Mouse (Mus musculus) frontal cortex, postnatal 36 days (tissue): ENCODE measurements around the gene BC049715.
A peak's percentile ranks its signal among the peaks of the same experiment; 100 is the strongest.
"Not testable (repeated sequence)": the region's sequence is repeated elsewhere in the genome, so short reads cannot be mapped to it uniquely, and the experiment has no call there.

Experiments used
- DNase-seq, 2 experiments: peaks; one replicate each; pipeline ENCODE4 v3.0.0; 2022; ENCODE audit warnings: low spot score in 2 of 2

Gene BC049715

DNA sequence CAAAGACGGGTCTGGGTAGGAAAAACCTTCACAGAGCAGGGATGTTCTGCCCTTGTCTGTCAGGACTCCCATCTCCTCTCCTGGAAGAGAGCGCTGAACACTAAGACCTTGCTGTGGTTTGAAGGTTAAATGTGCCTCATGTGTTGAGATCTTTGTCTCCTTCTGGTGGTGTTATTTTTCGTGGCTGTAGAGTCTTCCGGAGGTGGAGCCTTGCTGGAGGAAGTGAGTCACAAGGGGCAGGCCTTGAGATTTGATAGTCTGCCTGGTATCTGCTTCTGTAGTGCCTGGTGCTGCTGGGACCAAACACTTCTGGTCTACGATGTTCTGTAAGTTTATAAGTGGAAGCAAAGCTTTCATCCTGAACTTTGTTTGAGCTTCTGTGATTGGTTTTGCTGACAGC lies 21.5 kb downstream of the BC049715 start:
- DNase-seq, result no peak

DNA sequence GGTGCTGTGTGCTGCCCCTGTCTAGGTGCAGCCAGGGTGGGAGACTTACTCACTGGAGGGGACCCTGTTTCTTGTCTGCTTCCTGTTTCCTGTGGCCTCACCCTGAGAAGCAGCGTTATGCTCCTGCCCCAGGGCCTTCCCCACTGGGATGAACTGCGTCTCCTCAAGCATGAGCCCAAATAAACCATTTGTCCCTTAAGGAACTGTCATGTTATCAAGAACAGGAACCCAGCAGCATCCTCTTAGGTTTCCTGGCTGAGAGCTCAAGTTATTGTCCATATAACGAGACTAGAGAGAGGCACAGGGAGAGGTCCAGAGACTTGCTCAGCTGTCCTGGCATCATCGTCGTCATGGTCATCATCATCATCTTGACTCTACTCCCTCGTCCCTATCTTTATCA lies 22.8 kb downstream of the BC049715 start:
- no peak for DNase-seq

DNA sequence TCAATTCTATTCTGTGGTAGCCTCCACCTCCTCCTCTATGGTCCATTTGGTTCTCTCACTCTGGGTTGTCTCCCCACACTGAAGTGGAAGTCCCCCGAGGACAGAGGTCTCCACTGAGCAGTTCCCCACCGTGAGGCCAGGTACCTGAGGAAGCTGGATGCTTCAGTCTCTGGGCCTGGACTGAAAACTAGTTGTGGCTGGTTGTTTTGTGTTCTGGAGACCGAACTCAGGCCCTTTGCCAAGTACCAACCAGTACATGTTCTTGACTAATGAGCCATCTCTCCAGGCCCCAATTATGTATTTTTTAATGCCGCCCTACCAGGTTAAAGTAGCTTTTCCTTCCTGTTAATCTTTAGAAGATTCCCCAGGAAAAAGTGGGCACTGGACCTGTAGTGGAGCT lies 24.9 kb downstream of the BC049715 start:
- DNase-seq, result no peak

DNA sequence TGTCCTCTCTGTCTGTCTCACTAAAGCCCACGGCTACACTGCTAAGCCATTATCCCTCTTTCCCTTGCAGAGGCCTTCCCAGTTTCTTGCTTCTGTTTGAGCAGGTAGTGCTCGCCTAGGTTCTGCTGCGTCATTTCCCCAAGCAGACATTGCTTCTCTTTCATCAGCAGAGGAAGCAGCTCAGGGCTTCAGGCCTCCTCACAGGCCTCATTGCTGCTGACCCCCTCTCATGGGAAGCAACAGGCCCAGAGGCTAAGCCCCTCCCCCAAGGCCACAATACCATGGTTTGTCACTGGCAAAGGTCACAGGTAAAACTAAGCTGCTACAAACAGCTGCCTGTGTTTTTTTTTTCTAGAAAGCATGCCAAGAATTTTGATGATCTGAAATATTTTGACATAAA lies 25.3 kb downstream of the BC049715 start:
- no peak for DNase-seq

DNA sequence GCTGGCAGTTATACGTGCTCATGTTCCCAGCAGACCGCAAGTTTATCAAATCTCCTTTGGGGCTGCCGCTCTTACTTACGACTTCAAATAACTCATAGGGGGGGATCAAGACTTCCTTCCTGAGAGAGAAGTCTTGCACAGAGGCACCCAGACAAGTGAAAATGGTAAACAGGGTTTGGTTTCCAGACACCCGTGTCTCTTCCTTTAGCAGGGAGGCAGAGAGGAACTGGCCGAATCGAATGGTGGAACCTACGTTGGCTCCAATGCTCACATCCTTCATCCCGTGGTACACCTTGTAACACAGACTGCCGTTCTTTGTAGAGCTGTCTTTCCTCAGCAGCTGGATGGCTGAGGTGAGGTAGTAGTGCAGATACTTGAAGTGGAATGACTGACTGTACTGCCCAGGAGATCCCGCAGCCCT lies 26.9 kb downstream of the BC049715 start:
- no peak for DNase-seq

DNA sequence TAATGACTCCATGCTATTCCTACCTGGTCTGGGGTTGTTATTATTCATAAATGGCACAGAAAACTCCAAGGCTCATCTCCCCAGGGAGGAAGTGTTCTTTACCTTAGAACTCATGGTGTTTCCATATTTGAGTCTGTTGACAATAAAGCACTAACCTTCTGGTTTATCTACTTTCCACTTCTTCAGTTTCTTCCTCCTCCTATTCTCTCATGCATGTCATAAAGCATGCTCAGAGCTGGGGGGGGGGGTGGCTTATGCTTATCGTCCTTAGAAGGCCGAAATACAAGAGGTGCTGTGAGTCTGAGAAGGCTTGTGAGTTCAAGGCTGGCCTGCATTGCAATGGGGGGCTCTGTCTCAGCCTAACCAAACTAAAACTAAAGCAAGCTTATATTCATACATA lies 27.8 kb downstream of the BC049715 start:
- DNase-seq, result no peak

DNA sequence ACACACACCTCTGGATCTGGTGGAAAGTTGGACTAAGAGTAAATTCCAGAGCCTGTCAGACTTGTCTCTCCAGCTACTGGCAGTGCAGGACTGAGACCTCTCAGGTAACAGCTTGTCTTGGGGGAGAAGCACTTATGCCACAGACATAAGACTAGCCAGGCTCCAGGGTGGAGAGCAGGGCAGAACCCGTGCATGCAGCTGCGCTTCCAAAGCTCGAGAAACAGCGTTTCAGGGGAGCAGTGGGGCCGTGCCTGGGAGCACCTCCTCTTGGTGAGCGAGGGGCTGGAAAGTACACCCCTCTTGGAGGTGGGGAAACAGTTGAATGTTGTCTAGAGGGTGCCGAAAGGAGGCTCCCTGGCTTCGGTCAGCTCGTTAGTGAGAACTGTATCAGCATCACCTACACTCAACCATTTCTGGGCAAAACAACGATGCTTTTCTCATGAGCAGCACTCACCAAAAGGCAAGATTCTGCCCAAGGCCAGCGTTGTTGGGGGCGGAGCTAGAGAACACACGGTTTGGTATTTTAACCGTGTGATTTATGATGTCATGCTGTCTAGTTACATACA lies 28.7 kb downstream of the BC049715 start:
- no peak for DNase-seq

DNA sequence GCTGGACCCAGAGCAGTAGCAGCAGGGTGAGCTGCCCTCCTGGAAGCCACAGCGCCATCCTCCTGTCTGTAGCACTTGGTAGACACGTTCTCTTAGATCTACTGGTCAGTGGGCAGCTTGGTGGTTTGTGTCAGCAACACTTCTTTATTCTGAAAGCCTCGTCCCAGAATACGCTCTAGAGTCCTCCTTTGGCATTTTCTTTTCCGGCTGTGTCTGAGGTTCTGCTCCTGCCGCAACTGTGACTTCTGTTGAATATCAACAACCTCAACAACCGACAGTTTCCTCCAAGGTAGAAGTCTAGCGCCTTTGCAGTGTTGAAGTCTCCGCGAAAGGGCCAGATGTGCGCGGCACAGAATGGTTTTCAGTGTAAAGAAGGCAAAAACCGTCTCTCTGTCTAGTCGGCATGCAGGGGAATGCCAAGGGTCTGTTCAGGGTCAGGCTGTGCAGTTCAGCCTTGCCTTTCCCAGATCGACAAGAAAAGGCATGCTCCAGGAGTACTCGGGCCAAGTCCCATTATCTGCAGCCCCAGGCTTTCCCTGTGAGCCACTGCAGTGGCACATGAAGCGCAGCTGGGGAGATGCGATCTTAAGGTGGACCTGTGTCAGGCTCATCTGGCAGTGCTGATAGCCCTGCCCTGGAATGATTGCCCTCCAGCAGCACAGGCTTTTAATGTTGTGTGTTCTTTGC lies 29.9 kb downstream of the BC049715 start, which contains the start of gene Art4:
Gene Art4, minus strand, starts transcription at position 548 of the 687 bp plus-strand sequence.
- DNase-seq, result no peak

DNA sequence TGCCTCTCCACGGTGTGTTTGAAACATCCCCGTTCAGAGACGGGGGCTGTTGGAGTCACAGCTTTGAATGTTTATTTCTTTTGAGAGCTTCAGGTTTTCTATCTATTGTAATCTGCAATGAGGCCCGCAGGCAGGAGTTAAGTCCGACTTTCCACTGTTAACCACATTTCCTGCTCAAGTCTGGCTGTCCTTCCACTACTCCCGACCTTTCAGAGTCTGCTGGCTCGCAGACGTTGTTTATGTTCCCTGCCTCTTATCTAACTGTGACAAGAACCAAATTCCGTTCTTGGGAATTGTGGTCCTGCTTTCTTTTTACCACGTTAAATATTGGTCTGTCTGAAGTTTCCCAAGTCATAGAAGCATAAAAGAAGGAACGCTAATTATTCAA lies 30.4 kb downstream of the BC049715 start:
- no peak for DNase-seq

DNA sequence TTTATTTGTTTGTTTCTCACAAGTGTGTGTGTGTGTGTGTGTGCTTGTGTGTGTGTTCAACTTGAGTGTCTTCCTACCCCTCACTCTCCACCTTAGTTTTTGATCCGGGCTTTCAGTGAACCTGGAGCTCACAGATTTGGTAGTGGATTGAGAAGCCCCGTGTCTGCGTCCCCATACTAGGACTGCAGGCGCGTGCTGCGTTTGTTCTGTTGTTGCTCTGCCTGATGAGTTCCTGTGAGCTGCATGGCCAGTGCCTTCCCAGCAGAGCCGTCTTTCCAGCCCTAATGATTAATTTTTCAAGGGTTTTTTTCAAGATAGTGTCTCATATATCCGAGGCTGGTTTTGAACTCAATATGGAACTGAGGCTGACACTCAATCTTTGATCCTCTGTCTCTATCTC lies 31.0 kb downstream of the BC049715 start:
- no peak for DNase-seq

DNA sequence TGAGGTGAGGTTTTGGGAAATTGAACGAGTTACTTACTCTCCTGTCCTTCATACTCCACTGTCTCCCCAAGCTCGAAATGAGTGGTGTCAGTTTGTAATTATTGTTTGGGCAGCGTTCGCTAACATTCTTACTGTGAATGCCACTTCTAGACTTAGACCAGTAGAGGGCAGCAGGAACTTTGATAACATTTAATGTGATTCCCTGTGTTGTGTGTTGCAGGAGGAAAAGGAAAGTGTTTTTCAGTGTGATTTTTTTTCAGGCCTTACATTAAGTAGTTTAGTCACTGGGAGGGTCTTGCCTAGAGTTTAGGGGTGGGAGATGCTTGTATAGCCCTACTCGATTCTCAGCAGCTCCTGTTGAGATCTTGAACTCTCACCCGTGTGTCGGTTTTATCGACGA lies 33.6 kb downstream of the BC049715 start:
- DNase-seq, result peak in 1 of 2 experiments; percentile 41

DNA sequence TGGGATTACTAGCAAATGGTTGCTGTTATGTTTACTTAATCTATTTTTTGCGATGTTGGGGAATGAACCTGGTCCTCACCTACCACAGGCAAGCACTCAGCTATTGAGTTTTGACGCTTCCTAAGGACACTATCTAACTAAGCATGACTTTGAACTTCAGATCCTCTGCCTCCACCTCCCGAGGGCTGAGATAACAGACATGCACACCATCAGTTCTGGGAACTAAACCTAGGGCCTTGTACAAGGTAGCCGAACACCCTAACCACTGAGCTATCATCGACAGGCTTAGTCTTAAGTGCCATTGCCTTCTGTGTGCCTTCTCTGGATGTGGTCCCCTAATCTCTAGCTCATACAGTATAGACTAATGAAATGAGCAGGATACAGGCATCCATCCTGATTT lies 37.9 kb downstream of the BC049715 start:
- no peak for DNase-seq

DNA sequence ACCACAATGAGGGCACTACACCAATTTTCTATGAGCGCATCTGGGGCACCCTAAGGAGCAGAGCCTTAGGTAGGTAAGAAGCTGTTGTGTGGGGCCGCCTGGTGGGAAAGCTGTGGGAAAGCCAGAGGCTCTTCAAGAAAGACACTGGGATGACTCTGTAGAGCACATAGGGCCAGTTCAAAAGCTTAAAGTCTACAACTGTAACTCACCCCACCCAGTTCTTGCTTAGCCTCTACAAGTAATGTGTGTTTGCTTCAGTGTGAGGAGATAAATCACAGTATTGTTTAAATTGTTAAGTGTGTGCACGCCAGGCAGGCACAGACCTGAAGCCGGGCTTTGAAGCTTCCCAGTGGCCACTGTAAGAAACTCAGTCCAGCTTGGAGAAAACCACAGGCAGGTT lies 38.7 kb downstream of the BC049715 start:
- no peak for DNase-seq

DNA sequence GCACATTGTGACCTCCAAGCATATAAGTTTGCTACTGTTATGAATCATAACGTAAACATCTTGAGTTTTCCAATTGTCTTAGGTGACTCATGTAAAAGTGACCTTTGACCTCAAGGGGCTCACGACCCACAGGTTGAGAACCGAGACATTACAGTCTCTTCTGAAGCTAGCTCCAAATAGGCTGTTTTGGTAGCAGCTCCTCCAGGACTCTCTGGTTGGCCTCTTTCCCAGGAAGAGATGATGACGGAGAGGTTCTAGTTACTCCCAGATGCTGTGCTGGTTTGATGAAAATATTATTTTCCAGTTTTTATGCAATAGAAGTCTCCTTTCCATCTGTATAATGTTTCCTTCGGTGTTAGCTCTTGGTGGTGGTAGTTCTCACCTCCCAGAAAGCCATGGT lies 41.5 kb downstream of the BC049715 start:
- no peak for DNase-seq

DNA sequence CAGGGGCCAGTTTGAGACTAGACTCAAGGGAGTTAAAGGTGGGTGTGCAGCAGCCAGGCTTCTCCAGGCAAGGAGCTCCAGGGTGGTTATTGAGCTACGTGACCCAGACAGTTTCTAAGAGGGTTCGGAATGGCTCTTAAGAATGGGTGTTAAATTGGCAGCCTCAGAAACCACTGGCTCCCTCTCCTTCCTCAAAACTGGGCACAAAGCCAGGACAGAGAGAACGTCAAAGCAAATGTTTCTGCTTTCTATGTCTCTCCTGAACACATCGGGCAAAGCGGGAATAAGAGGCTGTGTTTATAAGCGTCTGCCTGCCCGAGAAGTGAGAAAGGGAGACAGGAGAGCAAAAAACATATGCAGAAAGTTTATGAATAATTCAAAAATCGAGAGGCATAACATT lies 47.2 kb downstream of the BC049715 start:
- DNase-seq, result peak; percentile 24 to 33

DNA sequence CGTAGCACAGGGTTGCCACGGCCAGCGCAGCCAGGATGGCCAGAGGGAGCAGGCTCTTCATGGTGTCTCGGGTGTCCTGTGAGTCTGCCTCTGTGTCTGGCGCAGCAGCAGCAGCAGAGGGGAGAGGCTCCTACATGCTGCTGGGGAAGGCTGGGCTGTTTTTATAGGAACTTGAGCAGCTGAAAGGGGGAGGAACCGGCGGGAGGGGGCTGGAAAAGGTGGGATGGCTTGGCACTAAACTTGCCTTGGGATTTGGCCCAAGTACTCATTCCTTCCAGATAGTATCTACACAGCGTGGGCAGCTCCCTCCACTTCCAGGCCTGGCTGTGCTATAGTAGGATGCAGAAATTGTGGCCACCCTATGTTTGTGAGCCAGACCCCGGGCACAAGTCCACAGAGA lies 48.2 kb downstream of the BC049715 start, which contains the start of gene Mgp:
Gene Mgp, minus strand, starts transcription at position 154 of the 400 bp plus-strand sequence.
- peak; percentile 61 to 69 for DNase-seq

DNA sequence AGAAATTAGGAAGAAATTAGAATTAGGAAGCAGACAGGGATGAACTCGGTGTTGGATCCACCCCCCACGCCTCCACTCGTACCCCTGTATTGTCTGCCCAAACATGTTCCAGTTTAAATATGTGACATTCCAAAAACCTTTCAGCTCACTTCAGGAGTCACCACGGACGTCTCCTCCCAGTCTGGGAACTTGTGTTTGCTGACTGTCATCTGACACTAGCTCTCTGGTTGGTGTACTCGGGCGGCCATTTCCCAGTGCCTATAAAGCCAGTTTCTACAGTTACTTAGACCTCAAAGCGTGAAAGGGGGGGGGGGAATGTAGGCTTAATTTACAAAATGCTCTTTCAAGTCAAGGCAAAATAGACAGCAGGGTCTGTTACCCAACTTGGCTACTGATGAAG lies 54.3 kb downstream of the BC049715 start:
- no peak for DNase-seq

DNA sequence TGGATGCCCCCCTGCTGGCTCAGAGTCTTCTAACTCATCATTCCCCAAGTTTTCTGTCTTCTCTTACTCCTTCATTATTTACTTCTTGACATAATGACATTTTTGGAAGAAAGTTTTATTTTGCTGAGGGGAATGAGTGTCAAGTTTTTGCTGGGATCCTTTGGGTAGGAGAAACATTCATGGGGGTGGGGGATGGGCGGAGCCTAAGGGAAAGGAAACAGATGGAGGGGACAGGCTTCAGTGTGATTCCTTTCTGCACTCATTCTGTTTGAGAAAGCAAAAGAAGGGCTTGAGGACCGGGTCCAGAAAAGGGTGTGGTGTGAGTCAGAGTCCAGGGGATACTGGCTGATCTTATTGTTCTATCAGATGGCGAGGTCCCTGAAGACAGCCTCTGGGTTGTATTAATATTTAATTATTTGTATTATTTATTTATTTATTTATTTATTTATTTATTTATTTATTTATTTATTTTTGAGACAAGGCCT lies 56.0 kb downstream of the BC049715 start:
- DNase-seq, result no peak

DNA sequence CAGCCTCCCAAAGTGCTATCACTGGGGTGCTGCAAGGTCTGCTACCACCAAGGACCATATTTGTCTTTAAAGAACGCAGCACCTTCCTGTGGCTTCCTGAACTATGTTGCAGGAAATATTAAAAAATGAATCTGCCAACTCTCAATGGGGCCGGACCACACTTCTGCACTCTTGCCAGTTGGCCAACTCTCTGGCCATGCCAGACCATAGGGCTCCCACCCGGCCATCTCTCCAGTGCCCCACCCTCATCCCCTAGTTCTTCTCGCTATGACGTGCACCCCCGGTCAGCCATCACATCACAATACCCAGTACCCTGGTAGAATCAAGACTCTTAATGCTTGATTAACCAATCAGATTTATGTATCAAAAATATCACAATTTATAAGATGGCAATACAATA lies 56.5 kb downstream of the BC049715 start:
- DNase-seq, result no peak

DNA sequence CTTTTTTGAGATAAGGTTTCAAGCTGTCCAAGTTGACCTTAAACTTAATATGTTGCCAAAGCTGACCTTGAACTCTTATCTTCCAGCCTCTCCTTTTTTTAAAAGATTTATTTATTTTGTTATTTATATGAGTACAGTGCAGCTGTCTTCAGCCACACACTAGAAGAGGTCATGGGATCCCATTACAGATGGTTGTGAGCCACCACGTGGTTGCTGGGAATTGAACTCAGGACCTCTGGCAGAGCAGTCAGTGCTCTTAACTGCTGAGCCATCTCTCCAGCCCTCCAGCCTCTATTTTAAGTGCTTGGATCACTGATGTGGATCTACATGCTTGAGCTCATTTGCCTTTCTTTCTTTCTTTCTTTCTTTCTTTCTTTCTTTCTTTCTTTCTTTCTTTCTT lies 57.3 kb downstream of the BC049715 start:
- not testable (repeated sequence) for DNase-seq

DNA sequence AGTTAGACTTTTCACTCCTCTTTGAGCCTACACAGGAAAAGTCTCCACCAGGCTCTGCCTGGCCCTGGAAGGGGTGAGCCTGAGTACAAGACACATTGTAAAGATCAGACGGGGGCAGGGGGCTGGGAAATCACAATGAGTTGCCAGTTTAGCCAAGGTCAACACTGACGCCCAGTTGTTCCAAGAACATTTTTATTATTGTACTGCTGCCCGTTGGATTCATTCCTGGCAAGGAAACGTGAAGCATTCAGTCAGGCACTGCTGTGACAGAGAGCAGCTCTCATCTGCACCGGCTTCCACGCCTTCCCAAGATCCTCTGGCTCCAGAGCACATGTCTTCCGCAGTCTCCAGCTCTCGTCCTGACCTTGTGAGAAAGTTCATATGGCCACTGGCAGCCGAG lies 60.4 kb downstream of the BC049715 start:
- DNase-seq, result no peak

DNA sequence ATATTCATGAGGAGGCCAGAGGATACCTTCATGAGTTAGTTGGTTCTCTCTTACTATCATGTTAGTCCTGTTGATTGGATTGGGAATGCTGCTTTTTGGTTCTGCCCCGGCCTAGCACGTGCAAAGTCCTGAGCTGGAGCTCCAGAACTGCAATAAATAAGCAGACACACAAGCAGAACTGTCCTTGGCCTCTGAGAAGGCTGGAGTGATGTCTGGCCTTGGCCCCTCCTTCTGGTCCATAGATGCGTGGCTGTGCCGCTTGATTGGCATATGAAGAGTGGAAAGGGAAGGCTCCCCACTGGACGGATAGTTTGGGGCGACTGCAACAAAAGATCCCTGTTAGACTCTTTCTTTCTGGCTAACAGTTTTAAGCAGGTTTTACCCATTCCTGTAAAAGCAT lies 61.6 kb downstream of the BC049715 start:
- DNase-seq, result no peak

DNA sequence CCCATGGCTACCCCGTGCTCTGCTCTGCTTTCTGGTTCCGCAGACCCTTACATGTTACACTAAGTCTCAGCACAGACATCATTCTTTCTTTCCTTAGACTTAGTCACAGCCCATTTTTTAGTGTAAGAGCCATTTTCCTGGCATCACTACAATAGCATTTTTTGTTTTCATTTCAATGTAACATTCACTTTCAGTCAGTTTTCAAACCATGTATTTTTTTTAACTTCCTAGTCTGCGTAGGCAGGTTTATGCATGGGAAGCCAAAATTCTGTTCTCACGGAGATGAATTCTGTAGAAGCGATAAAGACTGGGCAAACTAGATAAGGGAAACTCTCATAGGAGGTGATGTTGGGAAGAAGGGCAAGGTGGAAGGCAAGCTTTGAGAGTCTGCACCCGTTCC lies 62.1 kb downstream of the BC049715 start:
- no peak for DNase-seq
